Mouse (Mus musculus) lung, postnatal 0 days (tissue): ENCODE data around the gene Usp30.

Experiments used
- CTCF ChIP-seq: IDR thresholded peaks from 2 replicates; pipeline ENCODE4 v1.5.1; 2016; ENCODE audit warnings: antibody characterized with exemption, mild to moderate bottlenecking
- EP300 ChIP-seq: IDR thresholded peaks from 2 replicates; pipeline ENCODE4 v1.6.1; 2016; ENCODE audit warnings: antibody characterized with exemption, mild to moderate bottlenecking, control low read depth

DNA sequence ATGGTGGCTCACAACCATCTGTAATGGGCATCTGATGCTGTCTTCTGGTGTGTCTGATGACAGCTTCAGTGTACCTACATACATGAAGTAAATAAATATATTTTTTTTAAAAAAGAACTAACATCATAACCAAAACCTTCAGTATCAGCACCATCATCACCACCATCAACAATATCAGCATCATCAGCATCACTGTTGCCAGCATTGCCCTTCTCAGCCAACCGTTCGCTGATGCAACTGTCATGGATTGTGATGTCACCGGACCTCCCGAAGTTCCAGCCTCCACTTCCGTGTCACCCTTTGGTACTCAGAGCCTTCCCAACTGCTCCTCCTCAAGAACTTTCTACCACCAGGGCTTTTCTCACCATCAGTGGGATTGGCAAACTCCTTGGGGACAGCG is at the start of gene Usp30:
- TF ChIP-seq CTCF: no peak
- no peak for TF ChIP-seq EP300
